Mouse (Mus musculus) heart, embryonic 14.5 days (tissue): ENCODE measurements around the gene Cdon. TPM values are rescaled to one million over a fixed set of nuclear protein-coding genes. Genes with fewer than 3 reads are reported as not detected.

ENCODE experiments used
- ATAC-seq: fragments of 200-750 bp; cut with Nextera tagmentation; 2 replicates; pipeline ENCODE4 v1.8.0; 2017; ENCODE audit warnings: low read depth, moderate TSS enrichment; ENCODE audit not compliant: insufficient number of reproducible peaks, insufficient read depth, low FRiP score
- H3K27ac ChIP-seq, 2 experiments: fragments of 200-500 bp in 1 of 2; fragments of 300-500 bp in 1 of 2; sonication (generic) in 1 of 2; replicated peaks in 1 of 2; 2 replicates each; pipeline ENCODE4 v1.5.1; 2012 to 2014; ENCODE audit warnings: low read depth in 2 of 2, low read length in 2 of 2, control low read depth in 1 of 2, mild to moderate bottlenecking in 1 of 2, mixed read lengths in 1 of 2; ENCODE audit not compliant: control insufficient read depth in 1 of 2, insufficient read depth in 1 of 2
- H3K27me3 ChIP-seq: fragments of 300-500 bp; sonication (generic); 2 replicates; pipeline ENCODE4 v1.6.1; 2014; ENCODE audit warnings: mild to moderate bottlenecking, low read length, control low read depth; ENCODE audit not compliant: control insufficient read depth, insufficient read depth
- H3K36me3 ChIP-seq: fragments of 300-500 bp; sonication (generic); 2 replicates; pipeline ENCODE4 v1.6.1; 2014; ENCODE audit warnings: mild to moderate bottlenecking, control low read depth, low read length, mixed read lengths; ENCODE audit not compliant: control insufficient read depth, insufficient read depth
- H3K4me1 ChIP-seq, 2 experiments: fragments of 200-500 bp in 1 of 2; fragments of 300-500 bp in 1 of 2; sonication (generic) in 1 of 2; 2 replicates each; pipeline ENCODE4 v1.6.1; 2012 to 2014; ENCODE audit warnings: low read length in 2 of 2, control low read depth in 1 of 2, mixed read lengths in 1 of 2; ENCODE audit not compliant: control insufficient read depth in 2 of 2, insufficient read depth in 2 of 2
- H3K4me2 ChIP-seq: fragments of 300-500 bp; sonication (generic); 2 replicates; pipeline ENCODE4 v1.6.1; 2014; ENCODE audit warnings: mild to moderate bottlenecking, low read length
- H3K4me3 ChIP-seq, 2 experiments: fragments of 200-500 bp in 1 of 2; fragments of 300-500 bp in 1 of 2; sonication (generic) in 1 of 2; 2 replicates each; pipeline ENCODE4 v1.5.1; 2012 to 2014; ENCODE audit warnings: low read length in 2 of 2, mild to moderate bottlenecking in 2 of 2, control low read depth in 1 of 2, low read depth in 1 of 2, moderate library complexity in 1 of 2; ENCODE audit not compliant: control insufficient read depth in 1 of 2, insufficient read depth in 1 of 2
- H3K9ac ChIP-seq: fragments of 300-500 bp; sonication (generic); 2 replicates; pipeline ENCODE4 v1.6.1; 2014; ENCODE audit warnings: mild to moderate bottlenecking, low read length
- H3K9me3 ChIP-seq: fragments of 300-500 bp; sonication (generic); 2 replicates; pipeline ENCODE4 v1.6.1; 2016; ENCODE audit warnings: low read length, control low read depth; ENCODE audit not compliant: control insufficient read depth
- WGBS: fragments of 180-500 bp; shearing (Covaris S2); extraction: QIAGEN DNeasy Blood & Tissue Kit; methylation state at CpG from one replicate; pipeline ENCODE4 v1.1.7; 2014; 5-methylcytosine and 5-hydroxymethylcytosine counted together
- polyA plus RNA-seq: library from polyadenylated mRNA; unstranded; fragments of >200 nt; fragmentation: Nextera tagmentation; extraction: Ambion mirVana; gene quantifications from 2 replicates; pipeline ENCODE4 v1.2.1, GENCODE M21; 2014

Cdon gene
- 6.2 and 8.1 TPM in 2 replicates for polyA plus RNA-seq

DNA sequence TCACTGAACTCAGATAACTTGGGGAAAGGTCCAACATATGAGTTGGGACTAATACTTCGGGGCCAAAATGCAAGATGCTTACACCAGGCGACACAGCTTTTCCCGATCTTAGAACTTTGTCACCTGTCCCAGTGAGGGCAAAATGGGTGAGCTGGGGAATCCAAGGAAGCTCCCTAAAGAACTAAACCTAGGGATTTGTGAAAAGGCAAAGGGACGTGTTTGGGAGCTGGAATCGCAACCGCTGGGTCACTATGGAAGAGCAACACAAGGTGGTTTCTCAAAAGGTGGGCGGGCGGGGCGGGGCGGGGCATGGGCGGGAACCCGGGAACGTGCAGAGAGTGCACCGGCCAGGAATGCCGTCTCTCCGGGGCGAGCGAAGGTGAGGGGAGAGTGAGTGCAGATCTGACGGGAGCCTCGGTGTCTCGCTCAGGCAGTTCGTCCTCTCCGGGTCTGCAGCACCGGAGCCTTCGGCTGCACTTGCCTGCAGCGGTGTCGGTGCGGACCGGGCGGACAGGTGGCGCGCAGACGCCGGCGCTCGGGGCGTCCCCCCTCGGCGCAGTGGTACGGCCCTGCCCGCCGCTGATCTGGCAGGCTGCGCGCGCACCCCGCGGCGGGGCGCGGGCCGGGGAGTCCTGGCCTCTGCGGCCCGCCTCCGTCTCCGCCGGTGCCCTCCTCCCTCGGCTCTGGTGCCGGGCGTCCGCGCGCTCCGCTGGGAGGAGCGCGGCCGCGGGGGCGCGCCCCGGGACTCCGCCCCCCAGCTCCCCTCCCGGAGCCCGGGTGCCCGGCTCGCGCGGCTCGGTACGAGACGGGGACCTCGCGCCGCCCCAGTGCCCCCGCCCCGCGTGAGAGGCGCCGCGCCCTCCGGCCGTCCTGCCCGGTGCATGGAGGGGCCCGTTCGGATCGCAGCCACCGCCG, at the start of gene Cdon:
Gene Cdon (plus strand): TSS at position 324 of the 915 bp plus-strand sequence.
- peak within 1 kb of the TSS; percentile 84 for H3K4me2 ChIP-seq
- peaks cover 4 to 29% of the 10 kb centered on the region in 2 experiments for H3K4me1 ChIP-seq
- under 1% methylated on average over 36 of the region's 97 CpGs for WGBS
- H3K4me3 ChIP-seq: peak within 1 kb of the TSS; percentile 98 to 100
- peak within 1 kb of the TSS; percentile 97 for H3K9ac ChIP-seq
- no peaks in the 10 kb centered on the region for H3K27me3 ChIP-seq
- peak; percentile 97 for ATAC-seq
- no peaks in the 10 kb centered on the region for H3K36me3 ChIP-seq
- no peaks in the 10 kb centered on the region for H3K9me3 ChIP-seq
- H3K27ac ChIP-seq: peak within 1 kb of the TSS; percentile 85 to 94

DNA sequence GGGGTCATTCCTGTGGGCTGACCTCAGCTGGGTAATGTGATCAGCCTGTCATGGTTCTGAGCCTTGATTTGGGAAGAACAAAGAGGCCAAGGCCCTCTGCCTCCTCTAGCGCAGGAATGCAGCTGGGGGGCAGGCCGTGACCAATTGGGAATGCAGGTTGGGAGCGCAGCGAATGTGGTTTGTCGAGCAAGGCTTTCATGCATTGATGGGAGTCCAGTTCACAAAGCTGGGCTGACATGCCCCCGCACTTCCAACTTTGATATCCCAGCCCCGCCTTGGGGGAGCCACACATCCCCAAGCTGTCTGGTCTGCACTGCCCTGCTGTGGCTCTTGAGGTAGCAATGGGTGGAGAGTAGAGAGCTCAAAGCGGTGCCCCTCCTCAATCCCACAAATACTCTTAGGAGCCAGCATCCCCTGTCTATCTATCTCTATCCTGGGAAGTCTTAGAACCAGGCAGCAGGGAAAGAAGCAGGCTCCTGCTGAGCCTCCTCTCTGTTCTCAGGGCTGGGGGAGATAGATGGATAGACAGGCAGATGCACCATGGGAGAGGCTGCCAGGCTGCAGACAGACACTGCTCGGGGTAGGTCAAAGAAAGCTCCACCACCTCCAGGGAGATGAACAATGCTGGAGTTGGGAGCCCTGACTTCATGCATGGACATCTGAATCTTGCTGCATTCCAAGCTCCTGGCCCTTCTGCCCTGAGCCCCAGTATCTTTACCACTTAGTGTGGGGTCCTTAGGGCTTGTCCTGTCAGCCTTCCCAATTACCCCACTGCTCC, 48.4 kb upstream of the Cdon start:
- Histone ChIP-seq H3K4me2 (no peak overlapping the region), H3K4me3 (no peak overlapping the region), H3K27me3 (no peaks in the 10 kb centered on the region), H3K4me1 (peaks cover 0 to 7% of the 10 kb centered on the region in 2 experiments; a peak in 1 of 4 replicates), H3K9ac (no peak overlapping the region), H3K9me3 (no peaks in the 10 kb centered on the region), H3K36me3 (no peaks in the 10 kb centered on the region), H3K27ac (no peak overlapping the region)
- no peak for ATAC-seq
- WGBS: 40% methylated on average over 9 of the region's 9 CpGs

DNA sequence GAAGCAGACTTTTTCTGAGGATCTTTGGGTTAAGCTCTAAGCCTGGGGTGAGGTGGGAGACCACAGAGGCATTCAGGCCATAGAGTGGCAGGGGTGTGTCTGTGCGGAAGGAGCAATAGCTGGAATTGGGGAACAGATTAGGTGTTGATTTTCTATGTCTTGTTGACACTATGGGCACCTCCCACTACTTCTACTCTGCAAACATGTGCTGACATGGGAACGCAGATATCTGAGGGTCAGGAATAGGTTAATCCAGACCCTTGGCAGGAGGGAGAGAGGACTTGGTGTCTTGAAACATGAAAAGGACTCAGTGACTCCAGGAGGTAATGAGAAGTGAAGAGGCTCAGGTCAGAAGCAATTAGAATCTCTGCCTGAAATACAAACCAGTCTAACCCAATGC, 43.0 kb upstream of the Cdon start:
- no peak overlapping the region for H3K27ac ChIP-seq
- H3K4me2 ChIP-seq: no peak overlapping the region
- no peaks in the 10 kb centered on the region for H3K36me3 ChIP-seq
- H3K4me3 ChIP-seq: no peak overlapping the region
- ATAC-seq: no peak
- no peaks in the 10 kb centered on the region for H3K27me3 ChIP-seq
- H3K9me3 ChIP-seq: no peaks in the 10 kb centered on the region
- no peaks in the 10 kb centered on the region; a peak in 3 of 4 replicates for H3K4me1 ChIP-seq
- no peak overlapping the region for H3K9ac ChIP-seq
- WGBS: 38% methylated on average over 2 of the region's 2 CpGs

DNA sequence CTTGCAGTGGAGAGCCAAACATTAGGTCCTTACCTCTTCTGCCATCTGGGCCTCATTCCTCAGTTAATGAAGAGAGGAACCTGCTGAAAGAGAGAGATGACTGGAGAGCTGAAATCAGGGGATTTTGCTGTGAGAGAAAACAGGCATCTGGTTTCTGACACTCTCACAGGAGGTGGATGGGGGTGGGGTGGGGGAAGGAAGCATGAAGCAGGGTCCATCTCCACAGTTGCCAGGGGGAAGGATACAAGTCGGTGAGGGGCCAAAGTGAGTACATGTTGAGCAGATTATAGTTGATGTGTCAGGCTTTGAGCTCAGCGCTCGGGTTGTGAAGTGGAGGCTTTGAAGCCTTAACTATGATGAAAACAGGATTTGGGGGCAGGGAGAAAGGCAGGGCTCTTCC, 41.9 kb upstream of the Cdon start:
- 17% methylated on average over 3 of the region's 3 CpGs for WGBS
- Histone ChIP-seq H3K4me3 (no peak overlapping the region), H3K9me3 (no peaks in the 10 kb centered on the region), H3K4me1 (no peaks in the 10 kb centered on the region; a peak in 3 of 4 replicates), H3K4me2 (no peak overlapping the region), H3K27ac (no peak overlapping the region), H3K27me3 (no peaks in the 10 kb centered on the region), H3K36me3 (no peaks in the 10 kb centered on the region), H3K9ac (no peak overlapping the region)
- no peak for ATAC-seq

DNA sequence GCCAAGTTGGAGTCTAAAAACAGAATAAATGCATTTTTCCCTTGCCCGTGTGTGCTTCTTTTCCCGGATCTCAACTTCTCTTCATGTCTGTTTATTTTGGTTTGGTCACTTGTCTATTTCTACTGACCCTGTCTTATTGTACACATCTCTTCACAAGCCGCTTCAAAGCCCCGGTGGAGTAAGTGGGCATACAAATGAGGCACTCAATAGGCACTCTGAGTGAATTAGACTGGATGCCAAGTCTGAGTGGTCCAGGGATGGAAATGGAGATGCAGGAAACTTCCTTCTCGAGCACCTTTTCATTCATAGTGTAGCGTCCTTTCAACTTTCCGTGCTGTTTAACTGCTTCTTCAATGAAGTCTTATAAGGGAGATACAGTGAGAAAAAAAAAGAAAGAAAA, 21.0 kb upstream of the Cdon start:
- WGBS: 69% methylated on average over 7 of the region's 7 CpGs
- no peak for ATAC-seq

DNA sequence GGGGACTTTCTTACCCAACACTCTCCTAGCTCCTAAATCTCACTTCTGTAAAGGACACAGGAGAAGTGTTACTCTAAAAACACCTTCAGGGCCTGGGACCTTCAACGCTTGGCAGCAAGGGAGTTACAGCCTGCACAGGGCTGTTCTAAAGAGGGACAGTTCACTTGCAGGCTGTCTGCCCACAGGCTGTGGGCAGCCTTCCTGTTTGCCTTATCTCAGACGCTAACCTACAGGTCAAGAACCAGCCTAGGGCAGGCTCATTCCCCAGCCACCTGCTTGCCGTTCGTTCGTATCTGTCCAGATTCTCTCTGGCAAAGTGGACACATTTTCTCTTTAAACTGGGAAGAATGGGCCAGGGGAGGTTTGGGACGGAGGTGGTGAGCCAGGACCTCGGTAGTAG, 20.5 kb upstream of the Cdon start:
- ATAC-seq: no peak
- 6% methylated on average over 7 of the region's 7 CpGs for WGBS
- Histone ChIP-seq H3K4me2 (peak overlapping the region; percentile 31), H3K36me3 (no peaks in the 10 kb centered on the region), H3K4me1 (peaks cover 5 to 11% of the 10 kb centered on the region in 2 experiments; a peak in 3 of 4 replicates), H3K27ac (no peak overlapping the region), H3K4me3 (no peak overlapping the region), H3K9me3 (no peaks in the 10 kb centered on the region), H3K9ac (no peak overlapping the region), H3K27me3 (peaks cover 5% of the 10 kb centered on the region; the same call in 1 of the 2 replicates)

More for the DNA sequence above, 21.0 kb upstream of the Cdon start:
- H3K27ac ChIP-seq: no peak overlapping the region
- no peak overlapping the region for H3K9ac ChIP-seq
- H3K9me3 ChIP-seq: no peaks in the 10 kb centered on the region
- no peaks in the 10 kb centered on the region for H3K36me3 ChIP-seq
- H3K4me2 ChIP-seq: no peak overlapping the region; the same call in 1 of the 2 replicates
- H3K4me1 ChIP-seq: peaks cover 5 to 9% of the 10 kb centered on the region in 2 experiments; a peak in 3 of 4 replicates
- H3K27me3 ChIP-seq: peaks cover 5% of the 10 kb centered on the region; the same call in 1 of the 2 replicates
- H3K4me3 ChIP-seq: no peak overlapping the region

DNA sequence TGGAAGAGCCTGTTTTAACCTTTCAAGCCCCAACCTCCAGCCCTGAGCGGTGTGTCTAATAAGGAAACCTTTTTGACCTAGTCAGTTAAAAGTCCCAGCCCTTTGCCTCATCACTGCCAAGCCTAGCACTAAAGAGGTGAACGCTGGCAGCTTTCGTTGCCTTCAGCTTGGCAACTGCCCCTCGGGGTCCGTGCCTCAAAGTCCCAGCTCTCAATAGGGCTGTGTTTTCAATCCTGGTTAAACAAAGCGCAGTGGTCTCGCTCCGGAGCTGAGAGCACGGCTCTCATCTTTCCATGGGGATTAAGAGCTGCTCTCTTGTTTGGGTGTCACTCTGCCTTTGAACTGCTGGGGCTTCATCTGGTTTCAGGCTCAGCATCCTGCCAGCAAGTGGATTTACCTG, 20.1 kb upstream of the Cdon start:
- 7% methylated on average over 9 of the region's 9 CpGs for WGBS
- Histone ChIP-seq H3K4me3 (no peak overlapping the region), H3K4me1 (peaks cover 5 to 13% of the 10 kb centered on the region in 2 experiments; a peak in 3 of 4 replicates), H3K4me2 (peak overlapping the region; percentile 31), H3K9ac (no peak overlapping the region), H3K27ac (no peak overlapping the region), H3K9me3 (no peaks in the 10 kb centered on the region), H3K36me3 (no peaks in the 10 kb centered on the region), H3K27me3 (peaks cover 5% of the 10 kb centered on the region; the same call in 1 of the 2 replicates)
- no peak for ATAC-seq
